Mouse (Mus musculus): ENCODE measurements around the gene Ptgds.

DNA sequence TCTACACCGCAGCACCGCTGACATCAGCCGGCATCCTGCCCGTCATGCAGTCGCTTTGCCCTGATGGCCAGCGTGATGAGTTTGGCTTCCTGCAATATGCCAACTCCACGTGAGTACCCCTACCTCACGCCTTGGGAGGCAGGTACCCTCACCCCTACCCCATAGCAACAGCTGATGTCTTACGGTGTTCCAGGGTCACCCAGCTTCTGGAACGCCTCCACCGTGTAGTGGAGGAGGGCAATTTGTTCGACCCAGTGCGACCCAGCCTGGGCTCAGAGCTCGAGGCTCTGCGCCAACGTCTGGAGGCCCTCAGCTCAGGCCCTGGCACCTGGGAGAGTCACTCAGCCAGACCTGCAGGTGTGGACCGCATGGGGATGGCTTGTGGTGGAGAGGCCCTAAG is 36.7 kb downstream of the Ptgds start:
- TF ChIP-seq MXI1 (IDR thresholded peaks at IDR 0.05; ENCODE audit: low read depth, low read length) (no peak), CTCF (conservative IDR thresholded peaks at IDR 0.05 in 1 of 2, IDR thresholded peaks at IDR 0.05 in 1 of 2; ENCODE audit: low read depth in 2 of 2, low read length in 2 of 2) (no peak), POLR2AphosphoS2 (IDR thresholded peaks at IDR 0.05; ENCODE audit: low read depth, low read length) (no peak), ZC3H11A (IDR thresholded peaks at IDR 0.05; ENCODE audit: low read depth, low read length) (no peak), POLR2A (IDR thresholded peaks at IDR 0.05; ENCODE audit: low read depth, low read length) (no peak), CHD2 (IDR thresholded peaks at IDR 0.05; ENCODE audit: low read length) (no peak), BHLHE40 (IDR thresholded peaks at IDR 0.05; ENCODE audit: low read depth, low read length) (no peak), MAFK (IDR thresholded peaks at IDR 0.05; ENCODE audit: insufficient replicate concordance, low read length) (no peak), RAD21 (IDR thresholded peaks at IDR 0.05; ENCODE audit: low read depth, low read length) (no peak)

Data from CH12.LX (cell line).